Mouse (Mus musculus) intestine, postnatal 0 days (tissue): Measurements from ENCODE around the gene Sorcs3. TPM values are rescaled to one million over a fixed set of nuclear protein-coding genes. Genes with fewer than 3 reads are reported as not detected.

Experiments
- ATAC-seq: fragments of 200-750 bp; cut with Nextera tagmentation; 2 replicates; pipeline ENCODE4 v1.8.0; 2017; ENCODE audit warnings: mild to moderate bottlenecking, moderate TSS enrichment, moderate library complexity
- H3K27ac ChIP-seq: fragments of 300-500 bp; sonication (generic); 2 replicates; pipeline ENCODE4 v1.5.1; 2014; ENCODE audit warnings: mild to moderate bottlenecking, low read depth, low read length, moderate library complexity
- H3K27me3 ChIP-seq: fragments of 300-500 bp; sonication (generic); replicated peaks from 2 replicates; pipeline ENCODE4 v1.6.1; 2014; ENCODE audit warnings: low read length, mixed read lengths; ENCODE audit not compliant: control insufficient read depth, insufficient read depth
- H3K36me3 ChIP-seq: fragments of 300-500 bp; sonication (generic); 2 replicates; pipeline ENCODE4 v1.6.1; 2014; ENCODE audit warnings: mild to moderate bottlenecking, moderate library complexity; ENCODE audit not compliant: control insufficient read depth, insufficient read depth
- H3K4me1 ChIP-seq: fragments of 300-500 bp; sonication (generic); replicated peaks from 2 replicates; pipeline ENCODE4 v1.6.1; 2014; ENCODE audit warnings: antibody characterized with exemption, low read length, mixed read lengths; ENCODE audit not compliant: control insufficient read depth, insufficient read depth
- H3K4me2 ChIP-seq: fragments of 300-500 bp; sonication (generic); replicated peaks from 2 replicates; pipeline ENCODE4 v1.6.1; 2014; ENCODE audit warnings: low read depth, mild to moderate bottlenecking, moderate library complexity
- H3K4me3 ChIP-seq: fragments of 300-500 bp; sonication (generic); 2 replicates; pipeline ENCODE4 v1.5.1; 2014; ENCODE audit warnings: low read depth, low read length
- H3K9ac ChIP-seq: fragments of 300-500 bp; sonication (generic); 2 replicates; pipeline ENCODE4 v1.6.1; 2014; ENCODE audit warnings: mild to moderate bottlenecking, low read depth, low read length
- H3K9me3 ChIP-seq: fragments of 300-500 bp; sonication (generic); 2 replicates; pipeline ENCODE4 v1.6.1; 2016; ENCODE audit warnings: mixed run types; ENCODE audit not compliant: control insufficient read depth
- CTCF ChIP-seq: sonication (generic); IDR thresholded peaks from 2 replicates; pipeline ENCODE4 v1.5.1; 2016; ENCODE audit warnings: low read depth, mild to moderate bottlenecking, control low read depth, antibody characterized with exemption, moderate library complexity
- WGBS: fragments of 180-500 bp; shearing (Covaris S2); extraction: QIAGEN DNeasy Blood & Tissue Kit; methylation state at CpG from one replicate; pipeline ENCODE4 v1.1.7; 2014; 5-methylcytosine and 5-hydroxymethylcytosine counted together
- polyA plus RNA-seq: library from polyadenylated mRNA; unstranded; fragments of >200 nt; fragmentation: Nextera tagmentation; extraction: Ambion mirVana; gene quantifications from 2 replicates; pipeline ENCODE4 v1.2.1, GENCODE M21; 2015

Gene Sorcs3
- polyA plus RNA-seq, 1 experiment from 2014 or later = 0.37 TPM

- Histone ChIP-seq H3K4me2 (no peak overlapping the region), H3K9me3 (no peaks in the 10 kb centered on the region), H3K9ac (no peak overlapping the region), H3K4me3 (no peak overlapping the region), H3K36me3 (no peaks in the 10 kb centered on the region), H3K4me1 (no peaks in the 10 kb centered on the region), H3K27ac (no peak overlapping the region), H3K27me3 (no peaks in the 10 kb centered on the region)
- no peak for ATAC-seq
- WGBS = 76% methylated on average over 8 of the region's 8 CpGs
- no peak for TF ChIP-seq CTCF
Observed at GRCm38 (mm10) chr19:48280273-48280672, 74.4 kb downstream of the Sorcs3 start.

GRCm38 (mm10) chr19:48282250-48282649 lies 76.4 kb downstream of the Sorcs3 start:
- Histone ChIP-seq H3K9me3 (no peaks in the 10 kb centered on the region), H3K4me3 (no peak overlapping the region)
- TF ChIP-seq CTCF = no peak

GRCm38 (mm10) chr19:48283217-48283616 lies 77.4 kb downstream of the Sorcs3 start:
- no peak overlapping the region for H3K4me3 ChIP-seq
- no peak overlapping the region for H3K4me2 ChIP-seq
- no peak overlapping the region for H3K9ac ChIP-seq
- ATAC-seq = no peak
- H3K4me1 ChIP-seq = no peaks in the 10 kb centered on the region
- 35% methylated on average over 4 of the region's 4 CpGs for whole genome bisulfite sequencing
- H3K36me3 ChIP-seq = no peaks in the 10 kb centered on the region
- no peak overlapping the region for H3K27ac ChIP-seq
- TF ChIP-seq CTCF = no peak
- no peaks in the 10 kb centered on the region for H3K9me3 ChIP-seq
- no peaks in the 10 kb centered on the region for H3K27me3 ChIP-seq

More at GRCm38 (mm10) chr19:48282250-48282649, 76.4 kb downstream of the Sorcs3 start:
- Histone ChIP-seq H3K27me3 (no peaks in the 10 kb centered on the region), H3K9ac (no peak overlapping the region), H3K36me3 (no peaks in the 10 kb centered on the region), H3K4me2 (no peak overlapping the region), H3K4me1 (no peaks in the 10 kb centered on the region), H3K27ac (no peak overlapping the region)
- ATAC-seq = no peak
- WGBS = 84% methylated on average over 6 of the region's 6 CpGs

- H3K27me3 ChIP-seq = no peaks in the 10 kb centered on the region
- H3K4me3 ChIP-seq = no peak overlapping the region
- 74% methylated on average over 10 of the region's 10 CpGs for WGBS
- no peak overlapping the region for H3K4me2 ChIP-seq
- H3K9me3 ChIP-seq = no peaks in the 10 kb centered on the region
- no peak overlapping the region for H3K27ac ChIP-seq
- ATAC-seq = no peak
- no peak overlapping the region for H3K9ac ChIP-seq
- no peaks in the 10 kb centered on the region for H3K36me3 ChIP-seq
- H3K4me1 ChIP-seq = no peaks in the 10 kb centered on the region
- no peak for TF ChIP-seq CTCF
Observed at GRCm38 (mm10) chr19:48285602-48286225, 79.9 kb downstream of the Sorcs3 start.

DNA sequence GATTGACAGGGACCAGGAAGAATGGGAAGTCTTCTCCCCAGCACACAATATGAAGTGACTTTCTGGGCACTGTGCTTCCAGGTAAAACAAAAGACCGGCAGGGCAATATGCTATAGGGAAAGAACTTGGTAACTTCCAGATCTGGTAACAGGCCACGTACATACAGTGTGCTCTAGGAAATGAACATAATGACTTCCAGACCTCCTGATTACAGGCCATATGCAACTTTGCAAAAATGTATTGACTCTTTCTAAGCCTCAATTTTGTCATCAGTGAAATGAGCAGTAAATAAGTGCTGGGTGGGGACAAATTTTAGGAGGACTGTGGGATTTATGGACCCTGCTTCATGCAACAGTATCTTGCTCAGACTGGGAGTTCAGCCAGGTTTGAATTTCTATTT lies 88.4 kb downstream of the Sorcs3 start:
- no peak overlapping the region for H3K27ac ChIP-seq
- whole genome bisulfite sequencing = 84% methylated on average over 2 of the region's 2 CpGs
- no peak for ATAC-seq
- no peaks in the 10 kb centered on the region for H3K27me3 ChIP-seq
- no peaks in the 10 kb centered on the region for H3K4me1 ChIP-seq
- H3K9me3 ChIP-seq = no peaks in the 10 kb centered on the region
- no peak overlapping the region for H3K4me3 ChIP-seq
- H3K36me3 ChIP-seq = no peaks in the 10 kb centered on the region
- H3K4me2 ChIP-seq = no peak overlapping the region
- no peak for TF ChIP-seq CTCF
- no peak overlapping the region for H3K9ac ChIP-seq

DNA sequence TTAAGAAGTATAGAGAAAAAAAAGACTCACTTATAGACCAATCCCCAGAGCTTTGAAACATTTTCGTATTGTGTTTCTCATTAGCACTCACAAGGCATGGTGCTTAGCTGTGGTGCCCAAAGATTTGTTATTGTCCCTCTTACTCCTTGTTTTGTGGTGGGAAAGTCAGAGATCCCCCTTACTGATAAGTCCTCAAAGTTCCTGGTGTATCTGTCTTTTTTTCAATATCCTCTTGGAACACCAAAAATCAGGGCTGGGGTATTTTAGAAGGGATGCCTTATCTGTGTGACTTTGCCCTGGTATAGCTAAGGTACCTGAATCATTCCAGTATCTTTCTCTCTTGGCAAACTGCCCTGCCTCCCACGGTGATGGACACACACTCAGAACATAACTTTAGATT lies 92.6 kb downstream of the Sorcs3 start:
- no peak for ATAC-seq
- Histone ChIP-seq H3K4me2 (no peak overlapping the region), H3K4me3 (no peak overlapping the region), H3K9ac (no peak overlapping the region), H3K27ac (no peak overlapping the region), H3K27me3 (no peaks in the 10 kb centered on the region), H3K9me3 (no peaks in the 10 kb centered on the region), H3K36me3 (no peaks in the 10 kb centered on the region), H3K4me1 (no peaks in the 10 kb centered on the region)
- no peak for TF ChIP-seq CTCF
- 77% methylated on average over 2 of the region's 2 CpGs for WGBS
